Mouse (Mus musculus) myocyte (in vitro differentiated cells): ENCODE measurements around the gene Twsg1.

Source experiments
- E2F4 ChIP-seq: IDR thresholded peaks from one replicate; pipeline ENCODE4 v1.6.1; 2011; ENCODE audit warnings: mild to moderate bottlenecking, control low read depth, moderate library complexity; ENCODE audit not compliant: insufficient read depth
- MAX ChIP-seq: IDR thresholded peaks from one replicate; pipeline ENCODE4 v1.6.1; 2011; ENCODE audit warnings: low read depth, mild to moderate bottlenecking, control low read depth
- POLR2A ChIP-seq: IDR thresholded peaks from one replicate; pipeline ENCODE4 v1.6.1; 2011; ENCODE audit warnings: low read depth, mild to moderate bottlenecking, control low read depth, moderate library complexity; ENCODE audit not compliant: insufficient read length
- POLR2AphosphoS2 ChIP-seq: IDR thresholded peaks from one replicate; pipeline ENCODE4 v1.6.1; 2011; ENCODE audit warnings: low read depth, control low read depth; ENCODE audit not compliant: insufficient read length
- REST ChIP-seq: IDR thresholded peaks from one replicate; pipeline ENCODE4 v1.6.1; 2011; ENCODE audit warnings: mild to moderate bottlenecking, control low read depth, moderate library complexity; ENCODE audit not compliant: insufficient read depth, insufficient read length
- TCF3 ChIP-seq: IDR thresholded peaks from one replicate; pipeline ENCODE4 v1.6.1; 2011; ENCODE audit warnings: low read depth, control low read depth; ENCODE audit not compliant: insufficient read length
- USF1 ChIP-seq: IDR thresholded peaks from one replicate; pipeline ENCODE4 v1.6.1; 2011; ENCODE audit warnings: low read depth, mild to moderate bottlenecking, control low read depth, moderate library complexity

DNA sequence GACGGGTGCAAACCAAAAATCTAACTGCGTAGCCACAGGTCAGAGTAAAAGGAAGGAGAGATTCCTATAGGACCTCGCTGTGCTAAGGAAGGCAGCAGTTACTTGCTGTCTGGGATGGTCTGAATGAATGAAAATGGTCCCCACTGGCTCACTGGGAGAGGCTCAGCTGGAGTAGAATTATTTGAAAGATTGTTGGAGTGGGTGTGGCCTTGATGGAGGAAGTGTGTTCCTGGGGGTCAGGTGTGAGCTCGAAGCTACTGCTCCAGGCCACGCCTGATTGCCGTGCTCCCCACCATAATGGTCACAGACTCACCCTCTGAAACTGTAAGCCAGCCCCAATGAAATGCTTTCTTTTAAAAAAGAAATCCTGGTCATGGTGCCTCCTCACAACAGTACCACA, 9.8 kb downstream of the Twsg1 start:
- TF ChIP-seq REST (no peak), POLR2AphosphoS2 (no peak), POLR2A (no peak), USF1 (no peak), TCF3 (no peak), E2F4 (no peak), MAX (no peak)
